Mouse (Mus musculus) midbrain, embryonic 14.5 days (tissue): ENCODE results near the gene Cldn14. TPM values are rescaled to one million over a fixed set of nuclear protein-coding genes. Genes with fewer than 3 reads are reported as not detected.
"Not testable (repeated sequence)": the region's sequence is repeated elsewhere in the genome, so short reads cannot be mapped to it uniquely, and the experiment has no call there.

Experiments used
- ATAC-seq: fragments of 200-750 bp; cut with Nextera tagmentation; 2 replicates; pipeline ENCODE4 v1.8.0; 2017; ENCODE audit warnings: moderate number of reproducible peaks, moderate library complexity; ENCODE audit not compliant: low FRiP score, low TSS enrichment
- DNase-seq: peaks from one replicate; pipeline ENCODE4 v3.0.0-alpha.2; 2015
- H3K27ac ChIP-seq: fragments of 300-500 bp; sonication (generic); replicated peaks from 2 replicates; pipeline ENCODE4 v1.5.1; 2014; ENCODE audit warnings: mild to moderate bottlenecking, low read depth, low read length, moderate library complexity
- H3K27me3 ChIP-seq: fragments of 300-500 bp; sonication (generic); 2 replicates; pipeline ENCODE4 v1.6.1; 2014; ENCODE audit warnings: low read length, control low read depth, mixed read lengths; ENCODE audit not compliant: control insufficient read depth, insufficient read depth
- H3K36me3 ChIP-seq: fragments of 300-500 bp; sonication (generic); 2 replicates; pipeline ENCODE4 v1.6.1; 2014; ENCODE audit warnings: low read length, control low read depth; ENCODE audit not compliant: control insufficient read depth, insufficient read depth
- H3K4me1 ChIP-seq: fragments of 300-500 bp; sonication (generic); 2 replicates; pipeline ENCODE4 v1.6.1; 2014; ENCODE audit warnings: mild to moderate bottlenecking, antibody characterized with exemption, low read length, control low read depth; ENCODE audit not compliant: control insufficient read depth, insufficient read depth
- H3K4me2 ChIP-seq: fragments of 300-500 bp; sonication (generic); 2 replicates; pipeline ENCODE4 v1.6.1; 2014; ENCODE audit warnings: mild to moderate bottlenecking, low read length, moderate library complexity
- H3K4me3 ChIP-seq: fragments of 300-500 bp; sonication (generic); replicated peaks from 2 replicates; pipeline ENCODE4 v1.5.1; 2014; ENCODE audit warnings: low read depth, low read length
- H3K9ac ChIP-seq: fragments of 300-500 bp; sonication (generic); replicated peaks from 2 replicates; pipeline ENCODE4 v1.6.1; 2014; ENCODE audit warnings: mild to moderate bottlenecking, low read length, moderate library complexity
- H3K9me3 ChIP-seq: fragments of 300-500 bp; sonication (generic); 2 replicates; pipeline ENCODE4 v1.6.1; 2016; ENCODE audit warnings: low read length, control low read depth, mixed read lengths; ENCODE audit not compliant: control insufficient read depth
- WGBS: fragments of 180-500 bp; shearing (Covaris S2); extraction: QIAGEN DNeasy Blood & Tissue Kit; methylation state at CpG from one replicate; pipeline ENCODE4 v1.1.7; 2014; 5-methylcytosine and 5-hydroxymethylcytosine counted together
- polyA plus RNA-seq: library from polyadenylated mRNA; unstranded; fragments of >200 nt; fragmentation: Nextera tagmentation; extraction: Ambion mirVana; gene quantifications from 2 replicates; pipeline ENCODE4 v1.2.1, GENCODE M21; 2014

The Cldn14 gene
- polyA plus RNA-seq, 1 experiment from 2014 or later, result not detected

DNA sequence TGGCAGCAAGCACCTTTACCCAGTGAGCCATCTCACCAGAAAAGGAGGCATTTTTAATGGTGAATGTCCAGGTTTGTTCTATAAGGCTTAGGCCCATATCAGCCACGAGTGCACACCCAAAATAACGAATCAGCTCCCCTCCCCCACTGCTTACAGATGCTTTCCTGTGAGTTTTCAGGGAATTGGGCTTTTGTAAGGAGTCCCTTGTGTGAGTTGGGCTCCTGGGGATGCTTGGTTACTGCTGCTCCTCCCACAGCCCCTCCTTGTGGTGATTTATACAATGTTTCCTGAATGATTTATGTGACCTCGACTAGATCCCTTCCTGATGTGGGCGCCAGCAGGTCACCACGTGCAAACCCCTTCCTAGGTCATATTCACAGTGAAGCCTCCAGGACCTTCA lies 9.7 kb downstream of the Cldn14 start:
- H3K4me1 ChIP-seq, result no peaks in the 10 kb centered on the region
- H3K9ac ChIP-seq, result no peak overlapping the region
- ATAC-seq (no peak), DNase-seq (no peak)
- H3K4me2 ChIP-seq, result no peak overlapping the region
- no peaks in the 10 kb centered on the region for H3K27me3 ChIP-seq
- no peaks in the 10 kb centered on the region for H3K9me3 ChIP-seq
- no peaks in the 10 kb centered on the region for H3K36me3 ChIP-seq
- 52% methylated on average over 5 of the region's 5 CpGs for WGBS
- H3K4me3 ChIP-seq, result no peak overlapping the region
- no peak overlapping the region for H3K27ac ChIP-seq

DNA sequence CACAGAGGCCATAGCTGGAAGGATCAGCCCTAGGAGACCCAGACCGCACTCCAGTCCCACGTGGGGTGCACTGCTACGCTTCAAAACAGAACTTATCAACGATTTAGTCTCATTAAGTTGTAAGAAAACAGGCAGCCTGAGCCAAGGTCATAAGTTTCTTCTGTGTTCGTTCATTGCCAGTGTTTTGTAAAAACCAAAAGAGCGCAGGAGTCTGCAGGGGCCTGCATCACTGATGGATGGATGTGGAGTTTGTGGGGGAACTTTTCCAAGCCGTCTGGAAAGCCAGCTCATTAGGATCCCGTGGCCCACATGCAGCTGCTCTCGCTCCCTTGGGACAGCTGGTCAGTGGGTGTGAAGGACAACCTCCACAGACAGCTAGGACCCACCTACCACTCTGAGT lies 25.1 kb downstream of the Cldn14 start:
- Histone ChIP-seq H3K4me3 (no peak overlapping the region), H3K9me3 (no peaks in the 10 kb centered on the region), H3K27me3 (no peaks in the 10 kb centered on the region), H3K36me3 (no peaks in the 10 kb centered on the region), H3K4me1 (no peaks in the 10 kb centered on the region), H3K27ac (no peak overlapping the region), H3K9ac (no peak overlapping the region), H3K4me2 (no peak overlapping the region)
- DNase-seq, result no peak
- WGBS, result 82% methylated on average over 9 of the region's 9 CpGs
- ATAC-seq, result no peak

DNA sequence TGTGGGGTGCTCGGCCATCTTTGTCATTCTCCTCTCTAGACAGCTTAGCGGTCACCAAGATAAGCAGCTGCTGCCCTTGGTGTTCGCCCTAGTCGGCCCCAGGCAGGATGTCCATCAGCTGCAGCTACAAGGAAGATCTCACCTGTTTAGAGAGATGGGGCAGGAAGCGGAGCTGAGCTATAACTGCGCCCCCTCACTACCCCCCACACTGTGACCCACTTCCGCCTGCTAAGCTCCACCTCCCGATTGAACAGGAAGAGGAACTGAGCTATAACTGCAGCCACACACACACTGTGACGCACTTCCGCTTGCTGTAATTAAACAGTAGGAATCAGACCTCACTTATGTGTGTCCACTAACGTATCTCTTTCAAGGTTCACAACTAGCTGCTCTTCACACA lies 26.3 kb downstream of the Cldn14 start:
- Histone ChIP-seq H3K4me1 (no peaks in the 10 kb centered on the region), H3K4me2 (no peak overlapping the region), H3K9me3 (no peaks in the 10 kb centered on the region), H3K27ac (no peak overlapping the region), H3K27me3 (no peaks in the 10 kb centered on the region), H3K4me3 (no peak overlapping the region), H3K9ac (no peak overlapping the region), H3K36me3 (no peaks in the 10 kb centered on the region)
- WGBS, result 94% methylated on average over 11 of the region's 11 CpGs
- ATAC-seq (no peak), DNase-seq (no peak)

DNA sequence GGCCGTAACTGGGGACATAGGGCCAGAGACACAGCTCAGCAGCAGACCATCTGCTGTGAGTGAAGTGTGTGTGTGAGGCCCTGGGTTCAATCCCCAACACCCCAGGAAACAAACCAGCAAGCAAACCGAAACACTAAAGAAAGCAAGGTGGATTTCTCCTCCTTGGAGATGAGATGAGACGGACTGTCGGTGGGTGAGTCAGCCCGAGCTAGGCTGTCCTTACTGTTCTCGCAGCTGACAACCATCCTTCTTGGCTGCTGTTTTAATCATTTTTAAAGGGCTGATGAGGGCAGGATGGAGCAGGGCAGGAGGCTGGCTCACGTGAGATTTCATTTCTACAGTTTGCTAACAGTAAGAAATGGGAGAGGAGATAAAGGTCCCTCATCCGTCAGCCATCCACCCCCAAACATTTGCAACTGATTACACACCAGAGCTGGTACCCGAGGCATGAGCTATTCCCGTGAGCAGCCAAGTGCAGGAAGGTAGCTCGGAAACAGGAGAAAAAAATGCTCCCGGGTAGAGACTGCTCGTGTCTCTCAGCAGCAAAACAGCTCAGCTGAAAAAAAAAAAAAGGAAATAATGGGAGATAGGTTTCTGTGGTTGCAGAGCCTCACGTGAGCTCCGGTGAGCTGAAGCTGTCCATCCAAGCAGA lies 27.3 kb downstream of the Cldn14 start:
- WGBS, result 70% methylated on average over 15 of the region's 15 CpGs

DNA sequence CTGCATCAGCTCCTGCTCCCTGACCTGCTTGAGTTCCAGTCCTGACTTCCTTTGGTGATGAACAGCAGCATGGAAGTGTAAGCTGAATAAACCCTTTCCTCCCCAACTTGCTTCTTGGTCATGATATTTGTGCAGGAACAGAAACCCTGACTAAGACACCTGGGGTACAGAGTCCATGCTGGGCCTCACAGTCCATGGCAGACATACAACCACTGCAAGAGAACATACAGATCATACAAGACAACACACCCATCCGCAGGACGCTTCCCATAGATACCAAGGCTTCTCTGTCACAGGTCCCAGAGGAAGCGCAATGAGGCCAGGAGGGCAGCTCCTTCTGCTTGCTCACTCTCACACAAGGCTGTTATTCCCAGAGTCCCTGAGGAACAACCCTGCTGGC lies 28.3 kb downstream of the Cldn14 start:
- not testable (repeated sequence) for H3K9me3 ChIP-seq, H3K36me3 ChIP-seq, H3K4me1 ChIP-seq, H3K4me3 ChIP-seq, H3K9ac ChIP-seq, ATAC-seq, H3K27me3 ChIP-seq, DNase-seq, H3K27ac ChIP-seq, H3K4me2 ChIP-seq
- WGBS, result 96% methylated on average over 3 of the region's 3 CpGs

More for the DNA sequence above, 27.3 kb downstream of the Cldn14 start:
- Histone ChIP-seq H3K4me1 (no peaks in the 10 kb centered on the region), H3K9me3 (no peaks in the 10 kb centered on the region), H3K27ac (no peak overlapping the region), H3K9ac (no peak overlapping the region), H3K4me3 (no peak overlapping the region), H3K27me3 (no peaks in the 10 kb centered on the region), H3K36me3 (no peaks in the 10 kb centered on the region), H3K4me2 (no peak overlapping the region)
- no peak for ATAC-seq
- no peak for DNase-seq

DNA sequence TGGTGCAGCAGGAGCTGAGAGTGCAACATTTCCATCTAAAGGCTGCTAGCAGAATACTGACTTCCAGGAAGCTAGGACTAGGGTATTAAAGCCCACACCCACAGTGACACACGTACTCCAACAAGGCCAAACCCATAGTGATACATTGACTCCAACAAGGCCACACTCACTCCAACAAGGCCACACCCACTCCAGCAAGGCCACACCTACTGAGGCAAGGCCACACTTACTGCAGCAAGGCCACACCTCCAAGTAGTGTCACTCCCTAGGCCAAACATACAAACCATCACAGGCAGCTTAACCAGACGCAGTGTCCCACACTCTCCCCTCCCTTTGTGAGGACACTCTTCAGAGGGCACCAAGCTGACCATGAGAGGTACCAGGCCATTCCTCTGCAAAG lies 29.3 kb downstream of the Cldn14 start:
- Histone ChIP-seq H3K36me3 (no peaks in the 10 kb centered on the region), H3K9ac (no peak overlapping the region), H3K9me3 (0 out of 2 replicates have a peak, but pooled peaks cover 3% of the 10 kb centered on the region), H3K27me3 (no peaks in the 10 kb centered on the region), H3K4me1 (no peaks in the 10 kb centered on the region), H3K27ac (no peak overlapping the region), H3K4me3 (no peak overlapping the region), H3K4me2 (no peak overlapping the region)
- no peak for DNase-seq
- WGBS, result 88% methylated on average over 2 of the region's 2 CpGs
- no peak for ATAC-seq

DNA sequence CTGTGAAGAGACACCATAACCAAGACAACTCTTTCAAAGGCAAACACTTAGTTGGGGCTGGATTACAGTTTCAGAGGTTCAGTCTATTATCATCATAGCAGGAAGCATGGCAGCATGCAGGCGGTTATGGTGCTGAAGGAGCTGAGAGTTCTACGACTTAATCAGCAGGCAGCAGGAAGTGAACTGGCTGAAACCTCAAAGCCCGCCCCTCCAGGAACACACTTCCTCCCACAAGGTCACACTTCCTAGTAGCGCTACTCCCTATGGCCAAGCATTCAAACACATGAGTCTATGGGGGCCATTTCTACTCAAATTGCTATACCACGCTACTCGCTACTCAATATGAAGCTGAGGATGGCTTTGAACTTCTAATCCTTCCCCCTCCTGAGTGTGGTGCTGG lies 31.1 kb downstream of the Cldn14 start:
- no peak for ATAC-seq
- no peak for DNase-seq
- WGBS, result 90% methylated on average over 6 of the region's 6 CpGs
- no peaks in the 10 kb centered on the region for H3K4me1 ChIP-seq
- H3K36me3 ChIP-seq, result no peaks in the 10 kb centered on the region
- H3K4me2 ChIP-seq, result no peak overlapping the region
- H3K27ac ChIP-seq, result no peak overlapping the region
- H3K4me3 ChIP-seq, result no peak overlapping the region
- H3K9ac ChIP-seq, result no peak overlapping the region
- no peaks in the 10 kb centered on the region for H3K27me3 ChIP-seq
- H3K9me3 ChIP-seq, result 0 out of 2 replicates have a peak, but pooled peaks cover 3% of the 10 kb centered on the region

DNA sequence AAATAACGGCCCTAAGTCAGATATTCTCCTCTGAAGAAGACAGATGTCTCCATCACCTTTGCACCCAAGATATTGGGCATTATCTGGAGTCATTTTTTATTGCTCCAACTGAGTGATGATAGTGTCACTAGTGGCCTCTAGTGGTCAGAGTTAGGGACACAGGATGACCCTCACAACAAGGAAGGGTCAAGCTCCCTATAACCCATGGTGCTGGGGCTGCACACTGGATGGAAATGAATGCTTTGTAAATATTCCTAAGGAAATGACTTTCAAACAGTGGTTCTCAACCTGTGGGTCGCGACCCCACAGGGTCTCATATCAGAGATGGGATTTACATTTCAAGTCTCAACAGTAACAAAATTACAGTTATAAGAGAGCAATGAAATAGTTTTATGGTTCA lies 31.7 kb downstream of the Cldn14 start:
- H3K9ac ChIP-seq, result no peak overlapping the region
- no peak overlapping the region for H3K4me2 ChIP-seq
- WGBS, result 53% methylated on average over 3 of the region's 3 CpGs
- no peaks in the 10 kb centered on the region for H3K27me3 ChIP-seq
- H3K4me3 ChIP-seq, result no peak overlapping the region
- ATAC-seq (no peak), DNase-seq (peak; percentile 26)
- no peak overlapping the region for H3K27ac ChIP-seq
- H3K36me3 ChIP-seq, result no peaks in the 10 kb centered on the region
- no peaks in the 10 kb centered on the region for H3K4me1 ChIP-seq
- H3K9me3 ChIP-seq, result 0 out of 2 replicates have a peak, but pooled peaks cover 3% of the 10 kb centered on the region

DNA sequence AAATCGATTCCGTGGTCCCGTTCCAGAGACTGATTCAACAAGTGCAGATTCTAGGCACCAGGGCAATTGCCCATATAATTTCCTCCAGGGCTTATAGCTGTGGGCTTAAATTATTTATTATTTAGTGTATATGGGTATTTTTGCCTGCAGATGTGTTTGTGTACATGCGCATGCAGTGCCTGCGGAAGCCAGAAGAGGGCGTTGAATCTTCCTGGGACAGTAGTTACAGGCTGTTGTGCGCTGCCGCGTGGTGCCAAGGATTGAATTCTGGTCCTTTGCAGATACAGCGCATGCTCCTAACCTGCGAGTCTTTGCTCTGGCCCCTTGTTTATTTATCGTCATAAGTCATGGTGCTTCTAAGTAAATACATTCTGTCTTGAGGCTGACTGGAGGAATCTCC lies 33.2 kb downstream of the Cldn14 start:
- DNase-seq, result no peak
- H3K9ac ChIP-seq, result no peak overlapping the region

More for the DNA sequence above, 33.2 kb downstream of the Cldn14 start:
- Histone ChIP-seq H3K27ac (no peak overlapping the region), H3K9me3 (0 out of 2 replicates have a peak, but pooled peaks cover 3% of the 10 kb centered on the region), H3K4me1 (no peaks in the 10 kb centered on the region), H3K36me3 (no peaks in the 10 kb centered on the region), H3K4me2 (no peak overlapping the region), H3K4me3 (no peak overlapping the region), H3K27me3 (no peaks in the 10 kb centered on the region)
- WGBS, result 83% methylated on average over 12 of the region's 12 CpGs
- no peak for ATAC-seq
